Mouse (Mus musculus) forebrain, embryonic 10.5 days (tissue): ENCODE results near the gene Zfp827. TPM values are rescaled to one million over a fixed set of nuclear protein-coding genes. Genes with fewer than 3 reads are reported as not detected.
"Not testable (repeated sequence)": the region's sequence is repeated elsewhere in the genome, so short reads cannot be mapped to it uniquely, and the experiment has no call there.

ENCODE experiments used
- DNase-seq: peaks from one replicate; pipeline ENCODE4 v3.0.0-alpha.2; 2017; ENCODE audit warnings: low spot score; ENCODE audit errors: extremely low spot score
- H3K27ac ChIP-seq: fragments of 300-500 bp; sonication (generic); 2 replicates; pipeline ENCODE4 v1.5.1; 2016; ENCODE audit warnings: mild to moderate bottlenecking
- H3K27me3 ChIP-seq: fragments of 300-500 bp; sonication (generic); 2 replicates; pipeline ENCODE4 v1.6.1; 2016; ENCODE audit warnings: mild to moderate bottlenecking; ENCODE audit not compliant: poor library complexity, severe bottlenecking
- H3K36me3 ChIP-seq: fragments of 300-500 bp; sonication (generic); replicated peaks from 2 replicates; pipeline ENCODE4 v1.6.1; 2016; ENCODE audit warnings: mild to moderate bottlenecking, moderate library complexity
- H3K4me1 ChIP-seq: fragments of 300-500 bp; sonication (generic); 2 replicates; pipeline ENCODE4 v1.6.1; 2016
- H3K4me3 ChIP-seq: fragments of 300-500 bp; sonication (generic); 2 replicates; pipeline ENCODE4 v1.5.1; 2016; ENCODE audit warnings: mild to moderate bottlenecking, moderate library complexity
- H3K9me3 ChIP-seq: fragments of 300-500 bp; sonication (generic); 2 replicates; pipeline ENCODE4 v1.6.1; 2016; ENCODE audit warnings: mild to moderate bottlenecking, moderate library complexity
- WGBS: fragments of 180-500 bp; shearing (Covaris S2); methylation state at CpG from one replicate; pipeline ENCODE4 v1.1.7; 2016; 5-methylcytosine and 5-hydroxymethylcytosine counted together
- polyA plus RNA-seq: library from polyadenylated mRNA; unstranded; fragments of >200 nt; fragmentation: Nextera tagmentation; extraction: Ambion mirVana; gene quantifications from 2 replicates; pipeline ENCODE4 v1.2.1, GENCODE M21; 2016

Gene Zfp827
- polyA plus RNA-seq, 1 experiment from 2014 or later = 7.7 TPM

DNA sequence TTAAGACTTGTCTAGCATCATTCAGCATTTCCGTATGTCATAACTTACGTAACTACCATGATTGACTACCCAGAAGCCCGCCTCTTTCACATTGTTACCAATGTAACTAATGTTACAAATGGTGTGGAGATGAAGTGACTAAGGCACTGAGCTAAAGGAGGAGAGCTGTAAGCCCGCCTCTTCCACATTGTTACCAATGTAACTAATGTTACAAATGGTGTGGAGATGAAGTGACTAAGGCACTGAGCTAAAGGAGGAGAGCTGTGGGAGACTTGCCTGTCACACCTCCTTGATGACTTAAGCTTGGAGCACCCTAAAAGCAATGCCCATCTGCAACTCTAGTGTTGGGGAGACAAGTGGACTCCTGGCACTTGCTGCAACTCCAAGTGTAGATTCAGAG is 100.3 kb downstream of the Zfp827 start:
- 92% methylated on average over 4 of the region's 4 CpGs for WGBS
- H3K36me3 ChIP-seq = peaks cover 90% of the 10 kb centered on the region

GRCm38 (mm10) chr8:79139614-79140013 is 111.4 kb downstream of the Zfp827 start:
- H3K36me3 ChIP-seq = peaks cover 99% of the 10 kb centered on the region
- 89% methylated on average over 4 of the region's 4 CpGs for WGBS
- DNase-seq = no peak

More for the DNA sequence above, 100.3 kb downstream of the Zfp827 start:
- not testable (repeated sequence) for H3K4me3 ChIP-seq, H3K27me3 ChIP-seq, H3K27ac ChIP-seq, DNase-seq, H3K4me1 ChIP-seq, H3K9me3 ChIP-seq

DNA sequence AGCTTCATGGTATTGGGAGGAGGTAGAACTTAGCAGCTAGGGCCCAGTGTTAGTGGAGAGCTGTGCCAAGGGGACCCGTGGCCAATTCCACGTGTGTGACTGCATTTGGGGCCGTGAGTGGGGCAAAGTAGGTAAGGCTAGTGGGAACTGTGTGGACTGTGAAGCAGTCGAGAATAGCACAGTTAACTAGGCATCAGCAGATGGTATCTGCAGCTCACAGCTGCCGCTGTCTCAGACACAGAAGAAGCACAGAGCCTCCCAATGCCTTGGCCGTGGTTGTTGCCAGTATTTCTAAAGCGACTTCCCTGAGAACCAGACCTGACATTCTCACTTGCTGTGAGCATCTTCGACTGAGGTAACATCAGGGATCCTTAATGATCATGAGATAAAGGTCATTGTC is 112.7 kb downstream of the Zfp827 start:
- 86% methylated on average over 8 of the region's 8 CpGs for WGBS
- Histone ChIP-seq H3K9me3 (no peaks in the 10 kb centered on the region), H3K4me1 (no peaks in the 10 kb centered on the region), H3K27me3 (no peaks in the 10 kb centered on the region), H3K4me3 (no peak overlapping the region), H3K27ac (no peak overlapping the region), H3K36me3 (peaks cover 99% of the 10 kb centered on the region)
- no peak for DNase-seq

More at GRCm38 (mm10) chr8:79139614-79140013, 111.4 kb downstream of the Zfp827 start:
- H3K4me3 ChIP-seq = no peak overlapping the region
- no peak overlapping the region for H3K27ac ChIP-seq
- no peaks in the 10 kb centered on the region for H3K4me1 ChIP-seq
- no peaks in the 10 kb centered on the region for H3K27me3 ChIP-seq
- no peaks in the 10 kb centered on the region for H3K9me3 ChIP-seq

GRCm38 (mm10) chr8:79141592-79141991 is 113.4 kb downstream of the Zfp827 start:
- Histone ChIP-seq H3K9me3 (no peaks in the 10 kb centered on the region), H3K4me1 (no peaks in the 10 kb centered on the region), H3K27ac (no peak overlapping the region), H3K27me3 (no peaks in the 10 kb centered on the region), H3K36me3 (peaks cover 99% of the 10 kb centered on the region), H3K4me3 (no peak overlapping the region)
- no peak for DNase-seq
- WGBS = 89% methylated on average over 11 of the region's 11 CpGs

GRCm38 (mm10) chr8:79143729-79144128 is 115.5 kb downstream of the Zfp827 start:
- WGBS = 94% methylated on average over 3 of the region's 3 CpGs

GRCm38 (mm10) chr8:79145210-79145609 is 117.0 kb downstream of the Zfp827 start:
- peaks cover 85% of the 10 kb centered on the region for H3K36me3 ChIP-seq
- WGBS = 89% methylated on average over 8 of the region's 8 CpGs

More at GRCm38 (mm10) chr8:79143729-79144128, 115.5 kb downstream of the Zfp827 start:
- no peak overlapping the region for H3K4me3 ChIP-seq
- H3K36me3 ChIP-seq = peaks cover 90% of the 10 kb centered on the region
- no peaks in the 10 kb centered on the region for H3K9me3 ChIP-seq
- H3K4me1 ChIP-seq = no peaks in the 10 kb centered on the region; the same call in 1 of the 2 replicates
- H3K27ac ChIP-seq = no peak overlapping the region
- DNase-seq = no peak
- H3K27me3 ChIP-seq = no peaks in the 10 kb centered on the region

DNA sequence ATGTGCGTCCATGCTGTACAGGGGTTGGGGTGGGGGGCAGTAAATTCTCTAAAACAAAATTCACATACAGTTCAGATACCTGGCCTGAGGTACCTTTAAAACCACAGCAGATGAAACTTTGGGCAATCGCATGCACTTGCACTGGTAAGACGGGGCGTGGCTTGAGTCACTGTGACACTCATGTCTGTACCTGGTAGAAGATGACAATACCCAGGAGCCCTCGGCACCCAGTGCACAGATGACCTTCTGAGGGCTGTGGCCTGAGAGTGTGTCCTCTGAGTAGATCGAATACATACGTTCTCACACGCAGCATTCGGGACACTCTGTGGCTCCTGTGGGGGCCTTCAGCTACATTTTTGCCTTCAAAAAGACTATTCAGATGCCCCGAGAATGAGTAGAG is 117.4 kb downstream of the Zfp827 start:
- Histone ChIP-seq H3K4me1 (no peaks in the 10 kb centered on the region; the same call in 1 of the 2 replicates), H3K27me3 (no peaks in the 10 kb centered on the region), H3K36me3 (peaks cover 85% of the 10 kb centered on the region), H3K4me3 (no peak overlapping the region), H3K27ac (no peak overlapping the region), H3K9me3 (no peaks in the 10 kb centered on the region)
- WGBS = 96% methylated on average over 10 of the region's 10 CpGs
- DNase-seq = no peak

More at GRCm38 (mm10) chr8:79145210-79145609, 117.0 kb downstream of the Zfp827 start:
- Histone ChIP-seq H3K4me3 (no peak overlapping the region), H3K27me3 (no peaks in the 10 kb centered on the region), H3K4me1 (no peaks in the 10 kb centered on the region; the same call in 1 of the 2 replicates), H3K27ac (no peak overlapping the region), H3K9me3 (no peaks in the 10 kb centered on the region)
- no peak for DNase-seq

DNA sequence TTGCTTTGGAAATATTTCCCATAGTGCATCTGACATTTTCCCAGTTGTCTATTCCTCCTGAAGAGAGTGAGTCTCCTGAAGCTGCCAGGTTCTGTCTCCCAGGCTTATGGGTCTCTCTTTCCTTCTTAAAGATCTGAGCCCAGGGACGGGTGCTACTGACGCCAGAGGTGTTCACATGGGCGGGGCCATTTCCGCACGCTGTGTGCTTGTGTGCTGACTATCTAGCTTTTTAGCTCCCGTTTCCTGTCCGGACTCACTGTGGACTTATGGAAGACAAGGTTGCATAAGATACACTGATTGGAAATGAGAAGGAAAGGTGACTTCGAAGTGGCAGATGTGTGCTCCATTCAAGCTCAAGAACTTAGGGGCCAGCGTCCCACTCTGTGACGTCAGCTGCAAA is 120.6 kb downstream of the Zfp827 start:
- 92% methylated on average over 10 of the region's 10 CpGs for WGBS
- Histone ChIP-seq H3K36me3 (peaks cover 77% of the 10 kb centered on the region), H3K27me3 (no peaks in the 10 kb centered on the region), H3K4me1 (no peaks in the 10 kb centered on the region; the same call in 1 of the 2 replicates), H3K27ac (no peak overlapping the region), H3K4me3 (no peak overlapping the region), H3K9me3 (no peaks in the 10 kb centered on the region)
- DNase-seq = no peak

- Histone ChIP-seq H3K4me3 (no peak overlapping the region), H3K27me3 (no peaks in the 10 kb centered on the region), H3K9me3 (no peaks in the 10 kb centered on the region), H3K27ac (no peak overlapping the region), H3K36me3 (peaks cover 77% of the 10 kb centered on the region), H3K4me1 (no peaks in the 10 kb centered on the region; the same call in 1 of the 2 replicates)
- DNase-seq = no peak
- 95% methylated on average over 10 of the region's 10 CpGs for WGBS
Measured at GRCm38 (mm10) chr8:79149880-79150279, 121.6 kb downstream of the Zfp827 start.

DNA sequence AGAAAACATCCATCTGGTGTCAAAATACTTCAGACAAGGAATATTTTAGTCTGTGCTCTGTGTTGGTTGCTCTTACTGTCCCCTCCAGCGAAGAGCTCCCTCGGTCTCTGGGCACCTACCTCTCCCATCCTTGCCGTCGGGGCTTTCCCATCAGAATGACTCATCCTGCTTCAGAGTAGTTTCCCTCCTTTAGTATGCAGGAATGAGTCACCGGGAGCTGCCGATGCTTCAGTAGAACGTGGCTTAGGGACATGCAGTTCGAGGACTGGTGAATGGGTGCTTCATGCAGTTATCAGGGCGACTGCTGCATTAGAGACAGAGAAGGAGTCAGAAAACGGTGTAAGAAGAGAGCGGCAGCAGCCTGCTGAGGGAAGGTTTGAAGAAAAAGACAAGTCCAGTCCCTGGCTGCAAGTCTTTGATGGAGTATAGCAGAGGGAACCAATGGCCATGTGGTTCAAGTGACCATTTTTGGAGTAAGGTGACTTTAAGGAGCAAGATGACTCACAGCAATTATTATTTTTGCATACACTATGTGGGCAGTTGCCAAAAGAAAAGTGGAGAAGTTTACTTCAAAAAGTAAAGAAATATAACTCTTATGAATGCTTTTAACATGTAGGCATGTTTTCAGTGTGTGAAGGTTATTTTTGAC is 122.4 kb downstream of the Zfp827 start:
- Histone ChIP-seq H3K27ac (no peak overlapping the region), H3K4me3 (no peak overlapping the region), H3K36me3 (peaks cover 77% of the 10 kb centered on the region), H3K27me3 (no peaks in the 10 kb centered on the region), H3K9me3 (no peaks in the 10 kb centered on the region), H3K4me1 (no peaks in the 10 kb centered on the region; the same call in 1 of the 2 replicates)
- no peak for DNase-seq
- WGBS = 87% methylated on average over 11 of the region's 11 CpGs

DNA sequence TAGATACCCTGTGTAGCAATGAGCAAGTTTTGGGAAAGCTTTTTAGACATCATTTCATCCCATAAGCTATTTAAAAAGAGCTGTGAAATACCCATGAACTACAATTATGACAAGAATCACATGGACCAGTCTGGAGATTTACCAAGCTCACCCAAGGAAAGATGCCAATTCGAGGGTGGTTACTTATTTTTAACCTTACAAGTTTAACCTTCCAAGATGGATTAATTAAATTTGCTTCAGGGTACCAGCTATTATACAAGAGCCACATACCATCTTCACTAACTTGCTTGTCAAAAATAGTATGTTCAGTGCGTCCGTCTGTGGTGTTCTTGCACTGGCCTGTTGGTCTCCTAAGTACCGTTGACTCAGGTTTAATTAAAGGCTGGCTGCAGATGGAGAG is 123.4 kb downstream of the Zfp827 start:
- Histone ChIP-seq H3K27ac (no peak overlapping the region), H3K27me3 (no peaks in the 10 kb centered on the region), H3K4me1 (no peaks in the 10 kb centered on the region; the same call in none of the 2 replicates), H3K9me3 (no peaks in the 10 kb centered on the region), H3K36me3 (peaks cover 77% of the 10 kb centered on the region), H3K4me3 (no peak overlapping the region)
- WGBS = 90% methylated on average over 4 of the region's 4 CpGs
- no peak for DNase-seq

GRCm38 (mm10) chr8:79153201-79153600 is 125.0 kb downstream of the Zfp827 start:
- Histone ChIP-seq H3K27me3 (no peaks in the 10 kb centered on the region), H3K4me1 (peaks cover 8% of the 10 kb centered on the region), H3K4me3 (no peak overlapping the region), H3K36me3 (peaks cover 78% of the 10 kb centered on the region), H3K27ac (no peak overlapping the region), H3K9me3 (no peaks in the 10 kb centered on the region)
- WGBS = 93% methylated on average over 1 of the region's 1 CpGs
- DNase-seq = no peak

GRCm38 (mm10) chr8:79153637-79154036 is 125.4 kb downstream of the Zfp827 start:
- H3K27ac ChIP-seq = no peak overlapping the region
- H3K4me1 ChIP-seq = peaks cover 11% of the 10 kb centered on the region
- WGBS = 90% methylated on average over 4 of the region's 4 CpGs
- no peak overlapping the region for H3K4me3 ChIP-seq
- no peak for DNase-seq
- no peaks in the 10 kb centered on the region for H3K9me3 ChIP-seq
- H3K36me3 ChIP-seq = peaks cover 81% of the 10 kb centered on the region
- H3K27me3 ChIP-seq = no peaks in the 10 kb centered on the region
